Mouse (Mus musculus): ENCODE measurements around the gene Klk1.

GRCm38 (mm10) chr7:44239913-44240312 is 14.8 kb downstream of the Klk1 start:
- TF ChIP-seq CTCF (IDR thresholded peaks at IDR 0.05; ENCODE audit: control insufficient read depth, insufficient read depth, insufficient replicate concordance, low read depth, low read length), result no peak
- TF ChIP-seq POLR2A (IDR thresholded peaks at IDR 0.05; ENCODE audit: control insufficient read depth, low read depth, low read length), result no peak
